Mouse (Mus musculus) induced T-regulatory cell, adult 2 months (primary cell): Measurements from ENCODE around the gene Chp1.
"Not testable (repeated sequence)": the region's sequence is repeated elsewhere in the genome, so short reads cannot be mapped to it uniquely, and the experiment has no call there.

Source experiments
- DNase-seq: peaks from one replicate; pipeline ENCODE4 v3.0.0-alpha.2; 2012; ENCODE audit warnings: low read depth

Chp1 gene

GRCm38 (mm10) chr2:119547522-119548370 is at the start of gene Chp1, which contains the start of gene Exd1:
Gene Chp1 (plus strand): TSS chr2:119547697.
Gene Exd1 (minus strand): TSS chr2:119547627.
- peak; percentile 98 for DNase-seq

- DNase-seq = no peak
Measured at GRCm38 (mm10) chr2:119498859-119499258, 48.6 kb upstream of the Chp1 start.

GRCm38 (mm10) chr2:119500965-119501652 is 46.4 kb upstream of the Chp1 start:
- no peak for DNase-seq

GRCm38 (mm10) chr2:119507108-119507507 is 40.4 kb upstream of the Chp1 start:
- peak; percentile 20 for DNase-seq

GRCm38 (mm10) chr2:119508518-119508917 is 39.0 kb upstream of the Chp1 start:
- DNase-seq = not testable (repeated sequence)

GRCm38 (mm10) chr2:119510856-119511255 is 36.6 kb upstream of the Chp1 start:
- DNase-seq = no peak

- DNase-seq = peak; percentile 33
Measured at GRCm38 (mm10) chr2:119512292-119512691, 35.2 kb upstream of the Chp1 start.

- DNase-seq = no peak
Measured at GRCm38 (mm10) chr2:119514026-119514522, 33.4 kb upstream of the Chp1 start.

- no peak for DNase-seq
Measured at GRCm38 (mm10) chr2:119516811-119517210, 30.7 kb upstream of the Chp1 start.

- DNase-seq = peak; percentile 10
Measured at GRCm38 (mm10) chr2:119520550-119520949, 26.9 kb upstream of the Chp1 start.

- no peak for DNase-seq
Measured at GRCm38 (mm10) chr2:119523836-119524235, 23.7 kb upstream of the Chp1 start.

GRCm38 (mm10) chr2:119525422-119525821 is 22.1 kb upstream of the Chp1 start:
- no peak for DNase-seq

- no peak for DNase-seq
Measured at GRCm38 (mm10) chr2:119538802-119539201, 8.7 kb upstream of the Chp1 start.

- peak; percentile 75 for DNase-seq
Measured at GRCm38 (mm10) chr2:119542106-119542505, 5.4 kb upstream of the Chp1 start.

GRCm38 (mm10) chr2:119543656-119544055 is 3.8 kb upstream of the Chp1 start:
- DNase-seq = no peak

- peak; percentile 96 for DNase-seq
Measured at GRCm38 (mm10) chr2:119546848-119547521, 512 bp upstream of the Chp1 start.

GRCm38 (mm10) chr2:119548371-119548660 is 819 bp downstream of the Chp1 start:
- no peak for DNase-seq

GRCm38 (mm10) chr2:119548691-119549090 is 1.2 kb downstream of the Chp1 start:
- no peak for DNase-seq

- DNase-seq = no peak
Measured at GRCm38 (mm10) chr2:119549678-119550077, 2.2 kb downstream of the Chp1 start.

GRCm38 (mm10) chr2:119558039-119558438 is 10.5 kb downstream of the Chp1 start:
- no peak for DNase-seq

- DNase-seq = peak; percentile 21
Measured at GRCm38 (mm10) chr2:119558737-119559340, 11.3 kb downstream of the Chp1 start.

- no peak for DNase-seq
Measured at GRCm38 (mm10) chr2:119561794-119562193, 14.3 kb downstream of the Chp1 start.
